Mouse (Mus musculus): ENCODE data around the gene Snap25.

Snap25 gene

DNA sequence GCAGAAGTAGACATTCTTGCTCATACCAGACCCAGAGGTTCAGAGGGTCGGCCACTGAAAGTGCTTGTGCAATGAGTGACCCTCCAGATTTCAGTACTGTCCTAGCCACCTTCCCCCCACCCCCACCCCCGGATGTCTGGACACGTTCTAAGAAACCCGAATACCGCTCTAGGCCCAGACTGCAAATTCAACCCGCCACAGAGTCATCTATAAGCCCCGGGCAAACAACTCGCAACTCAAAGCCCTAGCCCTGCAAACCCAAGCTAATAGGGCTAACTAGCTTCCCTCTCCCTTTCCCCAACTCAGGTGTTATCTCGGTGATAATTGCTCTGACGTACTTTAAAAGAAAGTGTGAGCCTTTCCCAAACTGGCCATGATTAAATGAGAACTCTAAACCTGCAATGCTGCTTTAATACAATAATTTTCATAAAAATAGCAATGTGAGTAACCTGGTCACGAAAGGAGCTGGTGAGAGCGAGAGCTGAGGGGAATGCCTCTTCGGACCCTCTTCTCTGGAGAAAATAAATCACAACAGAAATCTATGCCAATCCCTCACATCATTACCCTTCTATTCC is 725 bp upstream of the Snap25 start:
- DNase-seq = no peak

DNA sequence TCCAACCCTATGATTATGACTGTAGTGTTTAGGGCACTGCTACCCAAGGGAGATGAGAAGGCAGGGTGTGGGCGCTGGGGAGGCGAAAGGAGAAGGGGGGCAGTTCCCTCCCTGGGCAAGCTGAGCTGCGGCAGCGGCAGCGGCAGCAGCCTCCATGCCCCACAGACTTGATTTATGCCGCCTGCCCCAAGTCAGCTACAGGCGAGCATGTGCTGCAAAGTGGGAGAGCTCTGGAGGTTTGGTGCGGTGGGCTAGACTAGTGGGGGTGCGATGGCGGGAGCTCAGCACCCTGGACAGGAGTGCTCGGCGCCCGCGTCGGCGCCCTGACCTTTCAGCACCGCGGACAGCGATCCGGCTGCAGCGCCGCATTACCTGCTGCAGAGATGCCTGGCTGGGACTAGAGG is 757 bp downstream of the Snap25 start:
- DNase-seq = peak; percentile 55

DNA sequence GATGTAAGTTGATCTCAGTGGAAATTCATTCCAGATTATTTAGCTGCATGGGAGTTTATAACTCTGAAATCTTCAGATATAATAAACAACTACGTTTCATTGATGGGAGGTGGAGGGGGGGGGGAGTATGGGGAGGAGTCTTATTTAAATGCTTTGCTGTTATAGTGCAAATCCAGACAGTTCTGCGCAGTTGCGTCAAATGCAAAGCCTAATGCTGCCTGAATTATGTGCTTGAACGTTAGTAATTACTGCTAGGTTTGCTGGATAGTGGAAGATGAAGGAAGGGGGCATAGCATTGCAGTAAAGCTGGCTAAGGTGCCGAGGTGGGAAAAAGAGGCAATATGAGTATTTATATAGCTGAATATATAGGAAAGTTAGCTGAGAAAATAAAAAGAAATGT is 2.3 kb downstream of the Snap25 start:
- no peak for DNase-seq

DNA sequence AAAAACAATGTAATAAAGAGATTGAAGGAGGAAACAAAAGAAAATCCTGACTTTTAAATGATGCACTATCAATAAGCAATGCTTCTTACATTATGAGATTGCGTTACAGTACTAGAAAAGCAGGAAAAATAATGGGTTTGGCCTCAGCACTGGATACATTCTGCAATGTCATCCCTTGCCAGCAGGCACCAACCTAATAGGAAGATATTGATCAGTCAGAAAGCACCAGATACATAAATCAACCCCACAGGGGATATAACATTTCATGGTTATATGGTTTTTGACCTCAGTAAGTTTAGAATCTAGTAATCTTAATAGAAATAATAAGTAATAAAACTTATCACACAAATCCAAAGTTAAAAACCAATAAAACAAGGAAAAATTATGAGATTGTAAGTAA is 3.1 kb downstream of the Snap25 start:
- DNase-seq = no peak

DNA sequence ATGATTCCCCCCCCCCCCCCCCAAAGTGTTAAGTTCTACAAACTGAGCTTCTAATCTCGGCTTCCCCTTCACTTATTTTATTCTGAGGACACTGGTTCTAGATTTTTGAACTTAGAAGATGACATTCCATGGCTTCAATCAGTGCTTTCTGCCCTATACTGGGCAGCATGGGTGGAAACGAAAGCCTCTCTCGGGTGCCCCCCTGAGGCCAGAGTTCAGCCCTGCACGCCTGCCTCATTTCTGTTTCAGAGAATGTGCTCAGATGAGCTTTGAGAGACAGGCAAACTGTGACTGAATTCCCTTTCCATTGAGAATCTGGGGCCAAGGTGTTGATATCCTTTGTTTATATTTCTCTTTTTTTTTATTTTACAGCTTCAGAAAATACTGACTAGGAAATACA is 7.0 kb downstream of the Snap25 start:
- no peak for DNase-seq

DNA sequence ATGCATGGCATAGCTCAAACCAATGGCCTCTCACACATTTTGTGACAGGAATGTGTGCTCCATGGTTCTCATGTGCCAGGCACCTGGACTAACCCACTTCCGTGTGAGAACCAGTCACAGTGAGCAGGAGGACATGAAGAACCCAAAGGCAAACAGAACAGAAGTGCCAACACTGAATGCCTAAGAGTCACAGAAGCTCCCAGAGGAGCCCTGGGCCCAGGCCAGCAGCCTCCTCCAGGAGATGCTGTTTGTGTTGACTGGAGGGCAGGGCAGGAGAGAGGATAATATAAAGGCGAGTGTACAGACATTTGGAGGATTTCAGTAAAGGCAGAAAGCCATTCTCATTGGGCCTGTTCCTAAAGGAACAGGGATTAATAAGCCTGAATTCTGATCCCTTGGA is 25.0 kb downstream of the Snap25 start:
- no peak for DNase-seq

DNA sequence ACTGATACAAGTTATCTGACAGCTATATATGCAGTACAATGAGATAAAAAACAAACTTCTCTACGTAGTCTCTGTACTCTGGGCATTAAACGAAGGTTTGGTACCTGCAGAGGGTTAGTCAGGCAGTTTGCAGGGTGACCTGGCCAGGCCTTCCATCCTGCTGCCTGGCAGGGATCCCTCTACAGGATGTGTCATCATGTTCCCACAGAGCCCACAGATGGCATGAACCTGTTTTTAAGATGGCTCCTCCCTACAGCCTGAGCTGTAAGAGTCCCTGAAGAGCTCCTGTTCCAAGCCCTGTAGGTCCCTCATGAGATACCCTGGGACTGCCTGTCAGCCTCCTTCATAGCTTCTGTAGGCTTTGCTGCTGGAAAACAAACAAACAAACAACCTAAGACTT is 29.0 kb downstream of the Snap25 start:
- DNase-seq = no peak

DNA sequence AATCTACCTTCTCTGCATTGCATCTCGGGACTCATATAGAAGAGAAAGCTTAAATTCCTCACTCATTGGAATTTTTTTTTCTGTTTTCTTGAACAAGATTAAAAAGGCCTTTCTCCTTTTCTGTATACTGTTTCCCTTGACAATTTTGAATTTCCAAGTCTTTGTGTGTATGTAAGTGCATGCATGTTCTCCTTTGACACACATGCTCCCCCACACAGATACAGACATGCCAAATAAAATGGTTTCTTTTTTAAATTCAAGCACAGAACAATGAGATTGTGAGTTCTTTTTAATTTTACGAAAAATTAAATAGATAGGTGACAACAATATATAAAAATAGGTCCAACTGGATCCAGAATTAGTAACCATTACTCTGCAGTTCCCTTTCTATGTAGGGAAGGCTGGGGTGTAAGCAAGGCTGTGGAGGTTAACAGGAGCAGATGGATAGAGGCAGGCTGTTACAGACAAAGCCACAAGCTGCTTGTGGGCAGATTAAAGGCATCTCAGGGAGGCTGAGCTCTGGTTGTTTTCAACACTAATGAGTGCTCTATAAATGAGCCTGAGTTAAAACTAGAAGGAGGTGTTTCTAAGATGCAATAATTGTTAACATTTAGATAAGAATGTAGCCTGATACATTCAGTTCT is 31.6 kb downstream of the Snap25 start:
- DNase-seq = no peak

DNA sequence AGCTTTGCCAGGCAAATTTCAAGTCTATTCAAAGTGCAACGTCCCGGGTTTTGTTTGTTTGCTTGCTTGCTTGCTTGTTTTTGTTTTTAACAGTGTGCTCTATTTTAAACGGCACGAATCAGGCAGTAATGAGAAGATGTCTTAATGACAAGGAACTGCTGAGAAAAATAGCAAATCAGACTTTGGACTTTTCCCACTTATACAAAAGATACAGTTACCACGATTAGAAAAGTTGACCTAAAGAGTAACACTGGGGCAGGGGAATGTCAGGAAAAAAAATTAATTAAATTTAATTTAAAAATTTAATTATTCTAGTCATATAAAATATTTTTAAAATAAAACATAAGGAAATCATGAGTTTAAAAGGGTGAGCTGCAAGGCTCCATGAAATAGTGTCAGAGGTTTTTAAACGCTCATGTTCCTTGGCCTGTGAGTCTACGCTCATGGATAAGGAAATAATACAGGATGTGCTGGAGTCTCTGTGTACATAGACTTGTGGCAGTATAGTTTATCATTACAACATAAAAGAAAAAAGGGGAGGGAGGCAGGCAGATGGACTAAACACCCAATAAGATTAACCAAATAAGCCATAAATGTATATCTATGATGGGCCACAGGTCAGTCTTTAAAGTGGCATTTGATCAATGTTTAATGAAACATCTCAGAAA is 32.2 kb downstream of the Snap25 start:
- no peak for DNase-seq

DNA sequence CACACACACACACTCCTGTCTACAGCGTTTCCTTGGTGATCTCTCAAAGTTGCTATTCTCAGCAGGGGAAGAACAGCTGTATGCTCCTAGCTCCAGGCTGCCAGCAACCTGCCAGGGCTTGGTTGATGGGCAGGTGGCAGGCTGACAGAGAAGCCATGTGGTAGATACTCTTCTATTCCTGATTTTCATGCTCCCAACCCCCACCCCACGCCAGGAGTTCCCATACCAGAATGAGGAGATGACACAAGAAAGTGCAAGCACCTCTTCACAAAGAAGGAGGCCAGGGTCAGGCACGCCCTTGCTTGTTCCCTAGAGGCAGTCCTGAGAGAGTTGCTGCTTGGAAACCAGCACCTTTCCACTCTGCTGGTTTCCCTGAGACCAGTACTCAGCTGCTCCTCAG is 40.4 kb downstream of the Snap25 start:
- no peak for DNase-seq

DNA sequence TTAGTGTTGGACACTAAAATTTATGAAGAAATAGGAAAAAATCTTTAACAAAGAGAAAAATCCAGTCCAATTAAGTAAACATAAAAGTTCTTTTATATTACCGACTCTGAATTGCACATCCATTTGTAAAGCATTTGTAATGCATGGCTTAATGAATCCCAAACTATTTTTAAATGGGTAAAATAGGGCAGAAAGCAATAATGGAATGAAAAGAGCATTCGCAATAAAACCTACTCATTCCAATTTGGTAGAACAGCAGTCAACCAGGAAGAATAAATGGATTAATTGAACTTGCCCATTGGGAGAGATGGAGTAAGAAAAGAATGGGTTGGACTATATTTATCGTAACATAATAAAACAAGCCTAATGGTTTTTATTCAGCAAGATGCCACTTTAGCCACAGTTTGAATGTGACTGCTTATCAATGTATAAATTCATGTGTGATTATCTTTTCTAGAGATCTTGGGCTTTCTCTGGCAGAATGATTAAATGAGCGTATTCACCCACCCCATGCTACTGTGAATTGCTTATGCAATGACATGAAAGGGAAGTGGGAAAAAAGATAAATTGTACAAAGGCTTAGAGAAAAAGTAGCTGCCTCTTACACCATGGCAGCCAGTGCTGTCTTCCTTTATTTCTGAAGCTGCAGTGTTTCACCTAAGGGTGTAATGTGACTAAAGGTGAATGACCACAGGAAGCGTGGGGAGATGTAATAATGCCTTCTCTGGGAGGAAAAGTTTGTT is 45.7 kb downstream of the Snap25 start:
- DNase-seq = no peak

DNA sequence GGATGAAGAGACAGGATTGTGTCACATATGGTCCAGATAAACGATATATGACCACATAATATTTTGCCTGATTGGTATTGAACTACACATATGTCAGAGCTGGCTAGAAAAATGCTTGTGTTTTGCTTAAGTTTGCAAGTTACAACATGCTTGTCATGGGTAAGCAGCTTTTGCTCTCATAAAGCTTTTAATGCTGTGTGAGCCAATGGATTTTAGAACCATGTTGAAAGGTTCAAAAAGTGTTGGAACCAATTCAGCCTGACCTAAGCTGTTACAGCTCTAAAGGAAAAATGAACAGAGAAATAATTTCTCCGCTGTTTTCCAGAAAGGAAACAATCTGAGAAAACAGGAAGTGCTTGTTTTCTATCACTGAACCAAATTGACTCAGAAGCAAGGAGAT is 64.9 kb downstream of the Snap25 start:
- no peak for DNase-seq

DNA sequence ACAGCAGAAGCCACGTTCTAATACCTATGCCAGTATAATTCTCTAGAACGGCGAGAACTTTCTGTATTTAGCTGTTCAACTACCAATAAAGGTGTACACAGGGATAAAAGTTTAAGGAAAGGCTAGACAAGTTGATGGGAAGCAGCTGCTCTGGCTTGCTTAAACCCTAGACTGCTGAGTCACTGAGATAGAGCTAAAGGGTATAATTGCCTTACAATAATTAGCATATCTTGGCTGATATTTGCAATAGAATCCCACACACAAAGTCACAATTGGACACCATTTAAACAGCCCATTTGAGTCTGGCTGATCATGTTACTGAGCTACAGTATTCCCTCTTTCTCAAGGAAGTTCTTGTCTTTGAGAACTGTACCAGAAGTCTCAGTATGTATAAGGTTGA is 65.4 kb downstream of the Snap25 start:
- no peak for DNase-seq

DNA sequence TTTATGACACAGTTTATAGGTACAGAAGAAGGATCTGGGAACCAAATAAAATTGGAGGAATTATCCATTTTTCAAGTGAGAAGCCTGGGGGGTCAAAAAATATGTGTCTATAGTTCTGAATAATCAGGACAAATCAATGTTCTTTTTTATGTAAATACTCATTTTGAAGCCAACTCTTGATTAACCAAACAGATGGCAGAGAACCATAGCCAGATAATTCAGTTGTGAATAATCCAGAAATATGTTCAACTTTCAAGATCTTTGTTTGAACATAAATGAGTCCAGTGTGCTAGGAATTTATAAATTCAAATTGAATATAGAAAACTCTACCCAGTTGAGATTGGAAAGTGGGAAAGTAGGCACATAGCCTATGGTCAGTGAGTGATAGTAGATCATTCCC is 67.0 kb downstream of the Snap25 start:
- DNase-seq = no peak

DNA sequence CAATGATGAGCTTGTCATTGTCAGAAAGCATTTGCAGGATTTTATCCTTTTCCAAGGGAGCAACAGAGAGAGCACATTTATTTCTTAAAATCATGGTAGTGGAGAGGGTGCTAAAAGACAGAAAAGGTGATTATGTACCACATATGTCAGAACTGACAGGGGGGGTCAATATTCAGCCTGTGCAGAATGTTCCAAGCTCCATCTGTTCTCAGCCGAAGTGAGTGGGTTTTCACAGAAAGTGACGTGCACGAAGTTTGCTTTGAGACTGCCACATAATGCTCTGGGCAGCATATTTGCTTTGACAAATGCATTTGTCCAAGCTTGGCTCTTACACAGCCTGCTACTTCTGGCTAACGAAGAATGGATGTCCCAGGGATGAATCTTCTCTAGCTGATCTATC is 71.1 kb downstream of the Snap25 start:
- no peak for DNase-seq

DNA sequence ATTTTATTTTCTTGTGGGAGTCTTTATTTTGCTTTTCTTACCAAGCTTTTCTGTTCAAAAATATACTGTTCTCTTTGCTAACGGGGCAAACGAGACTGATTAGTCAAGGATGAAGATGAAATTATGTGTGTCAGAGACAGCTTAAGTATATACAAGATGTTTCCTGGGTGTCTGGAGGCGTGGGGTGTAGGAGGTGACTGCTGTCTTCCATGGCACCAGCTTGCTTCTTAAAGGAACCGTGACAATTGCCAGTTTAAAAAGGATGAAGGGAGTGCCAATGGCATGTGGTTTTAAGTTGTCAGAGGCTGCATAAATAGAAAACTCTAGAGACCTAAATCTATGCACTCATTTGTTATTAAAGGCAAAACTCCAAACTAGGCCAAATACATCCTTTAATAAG is 75.1 kb downstream of the Snap25 start:
- DNase-seq = no peak

DNA sequence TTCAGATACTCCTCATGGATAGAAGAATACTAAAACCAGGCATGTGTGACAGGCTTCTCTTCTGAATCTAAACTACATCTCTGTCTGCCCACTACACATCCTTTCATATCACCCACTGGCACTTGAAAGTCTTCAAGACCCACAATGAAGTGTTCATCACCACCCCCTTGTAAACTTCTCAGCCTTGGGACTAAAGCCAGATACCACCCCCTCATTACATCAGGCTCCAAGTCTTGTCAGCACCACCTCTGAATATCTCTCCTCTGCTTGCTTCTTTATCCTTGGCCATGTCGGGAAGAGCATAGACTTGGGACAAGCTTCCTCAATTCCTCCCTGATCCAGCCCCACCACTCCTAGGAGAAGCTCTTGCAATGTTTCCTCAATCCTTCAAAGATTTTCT is 83.3 kb downstream of the Snap25 start:
- DNase-seq = no peak

DNA sequence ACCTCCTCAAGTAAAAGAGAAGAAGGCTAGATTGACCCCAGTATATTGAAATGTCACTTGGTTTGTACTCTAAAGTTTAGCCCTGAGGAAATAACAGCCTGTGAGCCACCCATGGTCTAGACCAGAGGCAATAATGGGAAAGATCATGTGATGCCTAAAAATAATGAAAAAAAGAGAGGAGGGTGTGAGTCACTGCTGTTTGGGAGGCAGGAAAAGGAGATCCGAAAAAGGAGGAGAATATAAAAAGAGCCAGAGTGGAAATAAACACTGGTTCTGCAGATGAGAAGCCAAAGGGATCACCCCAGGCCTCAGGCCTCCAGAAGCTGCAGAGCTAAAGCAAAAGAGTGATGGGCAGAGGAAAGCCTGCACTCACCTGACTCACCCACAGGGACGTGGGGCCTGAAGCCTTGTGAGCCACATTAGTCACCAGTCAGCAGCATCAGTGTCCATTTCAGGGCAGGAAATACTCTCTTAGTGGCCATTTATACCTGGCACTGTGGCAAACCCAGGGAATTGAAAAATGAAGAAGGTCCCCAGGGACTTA is 85.7 kb downstream of the Snap25 start:
- no peak for DNase-seq

DNA sequence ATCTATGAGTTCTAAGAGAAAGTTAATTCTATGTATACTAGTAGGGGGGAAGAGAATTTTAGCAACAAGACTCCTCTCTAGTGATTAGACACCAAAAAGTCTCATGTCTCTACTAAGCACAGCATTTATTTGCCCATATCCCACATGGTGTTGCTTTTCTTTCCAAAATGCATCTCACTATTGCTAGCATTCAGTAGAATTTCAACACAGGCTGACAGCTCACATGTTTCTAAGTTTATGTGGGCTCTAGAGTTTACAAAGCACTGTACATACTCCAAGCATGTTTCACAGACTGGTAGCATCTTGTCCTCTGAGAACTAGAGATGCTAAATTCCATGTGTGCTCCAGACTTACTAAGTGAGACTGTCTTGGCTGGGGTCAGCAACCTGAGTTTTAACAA is 87.8 kb downstream of the Snap25 start:
- no peak for DNase-seq

DNA sequence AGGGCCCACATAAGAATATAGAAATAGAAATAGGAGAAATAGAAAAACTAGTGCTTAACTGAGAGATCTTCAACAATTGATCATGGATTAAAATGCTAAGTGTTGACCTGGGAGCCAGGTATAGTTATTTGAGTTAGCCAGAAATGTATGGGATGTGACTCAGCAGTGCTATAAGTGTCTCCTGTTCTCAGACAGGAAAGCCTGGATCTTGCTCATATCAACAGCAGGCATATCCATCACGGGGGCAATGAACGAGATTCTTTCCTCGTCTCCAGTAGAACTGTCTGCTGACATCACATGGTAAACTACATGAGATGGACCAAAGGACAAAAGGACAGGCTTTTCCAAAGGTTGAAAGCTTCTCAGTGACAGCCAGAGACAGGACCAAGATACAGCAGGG is 88.8 kb downstream of the Snap25 start:
- DNase-seq = no peak

DNA sequence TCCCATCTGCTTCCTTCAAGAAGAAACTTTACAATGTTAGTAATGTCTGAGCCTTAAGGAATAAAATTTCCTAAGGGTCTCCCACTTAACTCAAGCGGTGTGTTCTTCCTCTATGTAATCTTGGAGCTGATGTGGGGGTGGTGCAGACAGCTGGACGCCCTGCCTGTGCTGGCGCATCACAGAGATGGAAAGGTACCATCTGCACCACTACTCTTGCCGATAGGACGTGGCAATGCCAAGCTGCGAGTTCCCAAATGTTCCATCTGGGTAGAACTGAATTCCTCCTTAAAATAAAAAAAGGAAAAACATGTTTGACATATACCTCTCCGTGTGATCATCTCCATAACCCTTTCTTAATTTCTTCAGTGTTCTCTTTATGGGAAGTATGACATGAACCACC is 89.9 kb downstream of the Snap25 start:
- DNase-seq = no peak

DNA sequence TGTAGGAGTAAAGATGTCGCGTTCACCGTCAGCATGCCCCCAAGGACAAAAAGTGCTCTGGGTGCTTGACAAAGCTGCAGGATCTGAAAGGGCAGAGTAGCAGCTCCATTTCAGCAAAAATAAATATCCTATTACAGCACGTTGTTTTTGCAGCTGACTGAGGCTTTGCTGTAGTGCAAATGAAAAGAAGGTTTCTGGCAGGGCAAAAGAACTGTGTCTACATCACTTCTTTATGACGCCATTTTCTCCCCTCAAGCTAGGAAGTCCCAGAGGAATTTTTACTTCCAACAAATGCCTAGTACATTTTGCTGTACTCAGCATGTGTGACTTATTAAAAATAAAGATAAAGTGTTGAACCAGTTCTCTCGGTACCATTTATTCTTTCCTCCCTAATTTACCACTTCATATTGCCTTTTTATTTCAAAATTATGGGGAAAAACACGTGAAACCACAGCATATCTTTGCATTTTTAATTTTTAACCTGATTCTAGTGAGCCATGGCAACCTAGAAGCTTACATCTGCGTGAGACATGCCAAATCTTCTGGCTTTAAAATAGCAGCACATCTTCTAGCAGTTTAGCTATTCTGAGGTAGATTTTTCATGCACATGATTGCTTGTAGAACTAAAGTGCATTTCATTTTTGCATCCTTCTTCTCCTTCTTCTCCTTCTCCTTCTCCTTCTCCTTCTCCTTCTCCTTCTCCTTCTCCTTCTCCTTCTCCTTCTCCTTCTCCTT is 94.9 kb downstream of the Snap25 start:
- no peak for DNase-seq

DNA sequence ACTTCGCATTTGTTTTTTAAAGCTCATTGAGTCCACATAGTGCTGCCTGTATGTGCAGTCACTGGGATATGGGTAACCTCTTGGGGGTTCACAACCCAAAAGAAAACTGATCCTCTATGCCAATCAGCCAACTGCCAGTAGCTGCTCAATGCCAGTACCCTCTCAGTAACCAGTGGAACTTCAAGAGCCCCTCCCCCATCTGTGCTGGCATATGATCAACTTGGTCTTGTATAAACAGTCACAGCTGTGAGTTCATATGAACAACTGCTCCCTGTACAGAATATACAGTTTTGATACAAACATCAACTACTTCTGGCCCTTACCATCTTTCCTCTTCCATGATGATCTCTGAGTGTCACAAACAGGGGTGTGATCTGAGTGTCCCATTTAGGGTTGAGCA is 98.1 kb downstream of the Snap25 start:
- no peak for DNase-seq

Data from thymus, postnatal 14 days (tissue).